Mouse (Mus musculus) left cerebral cortex, postnatal 25 days (tissue): ENCODE data around the gene Tsc22d1. TPM values are rescaled to one million over a fixed set of nuclear protein-coding genes. Genes with fewer than 3 reads are reported as not detected.

ENCODE experiments used
- DNase-seq, 2 experiments: peaks; one replicate each; pipeline ENCODE4 v3.0.0; 2022; ENCODE audit warnings: low spot score in 2 of 2, mixed read lengths in 1 of 2
- intact Hi-C: fragments of 180-260 bp; cut with DNase I; formaldehyde crosslinking; loops from one replicate; pipeline ENCODE4 v1.15.1; 2025
- total RNA-seq, 2 experiments: library from RNA; stranded (reverse); gene quantifications; 2 replicates each; pipeline ENCODE4 v1.2.3; 2021

Gene Tsc22d1
- total RNA-seq, 2 experiments from 2014 or later, result 565 to 602 TPM

DNA sequence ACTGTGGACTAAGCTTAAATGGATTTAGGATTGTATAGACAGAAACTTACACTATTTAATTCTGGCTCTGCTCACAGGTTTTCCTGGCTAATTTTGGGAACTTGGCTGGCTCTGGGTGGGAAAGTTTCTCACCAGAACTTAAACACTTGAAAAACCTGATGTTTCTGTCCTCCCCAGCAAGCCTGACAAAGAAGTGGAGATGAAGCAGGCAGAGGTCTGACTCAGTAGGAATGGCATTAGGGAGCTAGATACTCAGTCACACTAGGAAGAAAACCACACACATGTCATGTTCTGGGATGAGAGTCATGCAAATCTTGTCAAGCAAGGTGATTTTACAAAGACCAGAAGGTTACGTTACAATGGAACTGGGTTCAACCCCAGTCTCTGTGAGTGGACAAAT lies 120.3 kb downstream of the Tsc22d1 start:
- DNase-seq, result peak in 1 of 2 experiments; percentile 59
- intact Hi-C loops, result no loop called here

DNA sequence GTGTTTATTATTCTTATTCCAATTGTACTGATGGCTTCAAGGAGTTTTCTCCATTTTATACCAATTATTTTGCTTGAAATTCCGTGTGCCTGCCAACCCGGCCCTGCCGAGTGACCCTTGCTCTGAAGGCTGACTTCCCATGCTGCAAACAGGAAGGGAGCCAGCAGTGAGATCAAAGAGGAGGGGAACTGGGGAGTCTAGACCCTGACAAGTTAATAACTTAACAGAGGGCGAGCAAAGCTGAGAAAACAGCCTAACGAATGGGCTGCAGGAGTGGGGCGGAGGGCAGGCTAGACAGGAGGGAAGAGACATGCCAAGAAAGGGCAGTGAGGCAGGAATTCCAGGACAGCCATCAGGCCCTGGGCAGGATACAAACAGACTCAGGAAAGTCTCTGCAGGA lies 122.2 kb downstream of the Tsc22d1 start:
- intact Hi-C loops, result no loop called here
- no peak for DNase-seq

DNA sequence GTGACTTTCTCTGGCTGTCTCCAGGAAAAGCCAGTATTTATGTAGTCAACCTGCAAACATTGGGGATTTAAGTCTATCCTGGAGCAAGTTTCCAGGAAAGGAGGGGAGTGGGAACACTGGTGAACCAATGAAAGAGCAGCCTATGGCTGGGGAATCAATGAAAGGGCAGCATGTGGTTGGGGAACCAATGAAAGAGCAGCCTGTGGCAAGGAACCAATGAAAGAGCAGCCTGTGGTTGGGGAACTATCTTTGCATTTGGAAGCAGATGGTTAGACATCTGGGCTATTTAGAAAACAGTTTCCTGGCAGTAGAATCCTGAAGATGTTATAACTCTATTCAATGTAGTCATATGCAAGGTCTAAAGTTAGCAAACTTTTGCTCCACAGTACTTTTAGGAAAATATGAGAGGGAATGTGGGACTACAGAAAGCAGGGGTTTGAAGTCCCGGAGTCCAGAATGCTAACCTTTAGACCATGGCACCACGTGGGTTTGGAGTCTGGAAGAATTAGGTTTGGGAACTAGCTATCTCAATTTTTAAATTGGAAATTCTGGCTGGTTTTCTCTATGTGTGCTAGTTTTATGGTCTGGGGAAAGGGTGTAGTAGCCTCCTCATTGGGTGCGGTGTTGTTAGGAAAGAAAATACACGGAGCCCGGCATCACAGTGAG lies 125.4 kb downstream of the Tsc22d1 start:
- intact Hi-C loops, result no loop called here
- DNase-seq, result peak; percentile 32 to 76

DNA sequence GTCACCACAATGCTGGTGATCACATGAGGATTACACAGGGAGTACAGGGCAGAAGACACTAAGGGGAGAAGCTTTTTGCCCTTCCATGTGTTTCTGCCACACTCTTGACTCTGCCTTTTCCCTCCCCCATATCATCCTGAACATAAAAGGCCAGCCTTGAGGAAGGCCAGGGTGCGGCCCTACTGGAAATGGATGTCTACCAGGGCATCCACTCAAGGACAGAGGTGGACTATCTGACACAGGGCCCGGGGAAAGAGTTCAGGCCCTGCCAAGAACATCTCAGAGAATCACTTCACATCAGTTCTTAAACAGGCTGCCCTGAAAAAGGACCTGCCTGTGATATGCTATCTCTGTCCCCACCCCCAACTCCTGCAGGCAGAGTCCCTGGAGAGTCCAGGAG lies 126.6 kb downstream of the Tsc22d1 start:
- DNase-seq, result no peak
- intact Hi-C loops, result no loop called here

DNA sequence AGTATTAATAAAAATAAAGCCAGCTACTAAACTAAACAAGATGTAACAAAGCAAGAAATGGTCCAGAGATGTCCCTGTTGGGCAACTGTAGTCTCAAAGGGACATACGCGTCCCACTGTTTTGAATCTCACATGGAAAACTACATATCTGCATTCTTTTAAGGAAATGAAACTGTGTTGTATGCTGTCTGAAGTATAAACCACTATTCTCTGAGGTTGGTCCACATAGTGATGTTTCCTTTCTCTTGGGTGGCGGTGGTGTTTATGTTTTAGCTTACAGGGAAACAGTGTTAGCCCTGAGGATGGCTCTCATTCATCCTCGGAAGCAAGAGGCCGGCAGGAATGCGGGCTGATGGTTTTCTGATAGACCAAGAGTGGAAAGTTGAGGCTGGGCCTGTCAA lies 129.4 kb downstream of the Tsc22d1 start:
- no peak for DNase-seq

DNA sequence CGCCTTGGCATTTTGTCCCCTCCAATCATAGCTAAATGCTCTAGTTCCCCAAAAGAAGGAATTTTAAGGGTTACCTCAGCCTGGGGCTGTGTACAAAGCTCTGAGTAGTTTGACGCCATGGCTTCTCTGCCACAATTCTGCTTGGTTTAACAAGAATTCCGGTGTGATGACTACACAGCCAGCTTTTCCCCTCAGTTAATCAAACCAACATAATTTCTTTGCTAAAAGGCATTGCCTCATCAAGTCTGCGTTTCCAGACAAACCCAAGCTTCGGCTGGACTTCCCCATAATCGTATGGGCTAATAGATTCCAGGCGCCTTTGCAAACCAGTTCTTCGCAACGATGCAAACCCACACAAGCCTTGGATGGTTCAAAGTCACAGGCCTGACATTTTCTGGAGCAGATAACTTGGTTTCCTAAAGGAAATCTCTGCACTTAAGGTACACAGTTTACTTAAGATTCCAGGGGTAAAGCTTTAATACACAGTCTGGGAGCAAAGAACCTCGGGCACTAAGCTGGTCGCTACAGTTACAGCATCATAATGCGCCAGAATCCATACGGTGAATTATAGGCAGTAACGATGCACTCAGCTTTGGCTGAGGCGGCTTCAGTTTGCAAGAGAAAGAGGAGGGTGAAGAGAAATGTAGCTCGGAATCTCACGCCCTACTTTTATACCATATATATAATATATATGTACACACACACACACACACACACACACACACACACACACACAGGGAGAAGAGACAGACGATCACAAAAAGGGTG lies 140.7 kb downstream of the Tsc22d1 start:
- DNase-seq, result peak in 1 of 2 experiments; percentile 83
- intact Hi-C loops, result loop anchor here (2.0 kb wide), 4 partner anchors 43 to 321 kb away; no protein-coding TSS in a partner anchor

More for the DNA sequence above, 129.4 kb downstream of the Tsc22d1 start:
- intact Hi-C loops, result no loop called here

DNA sequence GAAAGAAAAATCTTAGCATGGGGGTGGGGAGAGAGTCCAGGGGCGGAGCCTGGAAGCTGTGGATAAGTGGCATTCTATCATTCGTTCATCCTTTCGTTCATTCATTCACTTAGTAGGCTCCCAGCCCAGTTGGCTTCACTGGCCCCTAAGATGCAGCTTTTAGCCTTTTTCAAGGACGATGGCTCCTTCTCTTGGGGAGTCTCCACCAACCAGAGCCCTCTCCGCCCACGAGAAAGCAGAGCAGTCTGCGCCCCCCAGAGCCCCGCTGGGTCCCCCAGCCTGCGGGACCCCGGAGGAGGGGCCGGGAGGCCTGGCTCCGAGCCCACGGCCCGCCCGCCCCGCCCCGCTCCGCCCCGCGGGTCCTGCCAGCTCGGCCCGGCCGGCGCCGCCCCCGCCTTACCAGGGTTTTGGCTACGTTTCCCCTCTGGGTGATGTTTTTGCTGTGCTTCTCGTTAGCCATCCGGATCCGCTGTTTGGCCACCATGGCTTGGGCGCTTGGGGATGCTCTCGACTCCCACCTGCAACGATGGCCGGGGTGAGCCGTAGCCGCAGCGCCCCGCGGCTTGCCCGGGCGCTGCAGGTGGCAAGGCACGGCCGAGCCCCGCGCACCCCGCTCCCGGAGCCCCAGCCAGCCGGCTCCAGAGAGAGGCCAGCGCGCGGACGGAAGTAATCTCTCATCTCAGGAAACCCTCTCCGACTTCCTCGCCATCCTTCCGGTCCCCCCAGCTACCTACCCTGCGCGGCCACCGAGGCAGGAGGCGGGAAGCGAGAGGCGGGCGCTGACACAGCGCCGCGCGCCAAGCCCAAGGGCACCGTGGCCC lies 141.5 kb downstream of the Tsc22d1 start:
- intact Hi-C loops, result loop anchor here (2.0 kb wide), 4 partner anchors 43 to 321 kb away; no protein-coding TSS in a partner anchor
- DNase-seq, result peak; percentile 68 to 69

DNA sequence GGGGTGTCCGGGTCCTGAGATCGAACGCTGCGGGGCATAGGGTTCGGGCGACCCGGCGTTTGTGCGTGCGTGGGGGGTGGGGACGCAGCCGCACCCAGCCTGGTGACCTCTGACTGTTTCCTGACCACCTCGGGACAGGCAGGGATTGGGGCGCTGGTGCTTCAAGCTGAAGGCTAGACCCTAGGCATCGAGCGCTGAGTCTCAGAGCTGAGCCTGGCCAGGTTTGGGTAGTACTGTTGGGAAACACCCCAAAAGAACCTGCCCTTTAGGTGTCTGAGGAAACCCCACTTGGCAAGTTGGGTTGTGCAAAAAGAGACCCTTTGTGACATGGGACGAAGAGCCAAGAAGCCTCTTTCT lies 142.1 kb downstream of the Tsc22d1 start, which contains the start of gene Serp2:
TSS of gene Serp2 (minus strand) at position 38 of the 357 bp plus-strand sequence.
- intact Hi-C loops, result loop anchor here (2.0 kb wide), 4 partner anchors 42 to 320 kb away; no protein-coding TSS in a partner anchor
- no peak for DNase-seq

Other genes starting within 250 kb of the Tsc22d1 start
- 100 to 1,000 TPM; 175 to 186 TPM for gene Serp2, start 141.9 kb downstream of the Tsc22d1 start, total RNA-seq